Mouse (Mus musculus): ENCODE results near the gene Megf6.
A peak's percentile ranks its signal among the peaks of the same experiment; 100 is the strongest.

Megf6 gene

DNA sequence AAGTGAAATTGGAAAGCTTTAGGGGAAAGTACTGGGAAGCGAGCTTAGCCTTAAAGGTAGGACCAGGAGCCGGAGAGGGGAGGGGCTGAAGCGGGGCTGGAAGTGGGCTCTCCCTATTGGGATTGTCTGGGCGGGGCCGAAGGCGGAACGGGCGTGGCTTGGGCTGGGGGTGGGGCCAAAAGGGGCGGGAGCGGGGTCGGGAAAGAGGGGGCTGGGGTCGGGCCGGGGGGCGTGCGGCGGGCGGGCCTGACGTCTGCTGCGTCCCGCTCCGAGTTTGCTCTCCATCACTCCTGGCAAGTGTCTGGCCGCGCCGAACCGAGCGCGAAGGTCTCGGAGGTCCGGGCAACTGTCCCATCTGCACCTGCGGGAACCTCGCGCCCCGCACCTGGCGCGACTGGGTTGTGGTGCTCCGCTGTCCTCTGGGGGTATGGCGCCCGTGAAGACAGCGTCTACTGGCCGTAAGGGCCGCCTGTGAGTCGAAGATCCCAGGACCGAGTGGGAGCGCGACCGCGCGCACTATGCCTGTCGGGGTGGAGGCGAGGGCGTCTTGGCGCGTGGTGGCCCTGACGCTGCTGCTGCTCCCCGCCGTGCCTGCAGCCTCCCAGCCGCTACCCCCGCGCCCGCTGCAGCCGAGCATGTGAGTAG, at the start of gene Megf6:
TSS of gene Megf6 (plus strand) at position 225 of the 645 bp plus-strand sequence.
- DNase-seq (ENCODE audit: low read depth, low spot score), result no peak

DNA sequence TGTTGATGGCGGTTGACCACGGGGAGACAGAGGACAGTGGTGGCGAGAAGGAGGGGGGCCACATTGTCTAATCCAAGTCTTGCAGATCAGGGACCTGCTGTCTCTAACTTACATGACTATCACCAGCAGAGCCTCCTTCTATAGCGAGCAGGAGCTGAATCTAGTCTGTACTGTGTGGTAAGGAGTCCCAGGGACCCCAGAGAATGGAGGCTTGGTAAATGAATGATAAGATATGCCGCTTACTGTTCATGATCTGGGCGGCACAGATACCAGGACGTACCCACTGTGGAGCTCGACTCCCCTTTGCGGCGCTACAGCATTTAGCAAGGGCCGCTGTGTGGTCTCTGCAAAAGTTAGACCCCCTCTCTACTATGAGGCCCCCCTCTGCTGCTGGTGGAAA, 48.7 kb upstream of the Megf6 start:
- no peak for DNase-seq (ENCODE audit: low read depth, low spot score)

DNA sequence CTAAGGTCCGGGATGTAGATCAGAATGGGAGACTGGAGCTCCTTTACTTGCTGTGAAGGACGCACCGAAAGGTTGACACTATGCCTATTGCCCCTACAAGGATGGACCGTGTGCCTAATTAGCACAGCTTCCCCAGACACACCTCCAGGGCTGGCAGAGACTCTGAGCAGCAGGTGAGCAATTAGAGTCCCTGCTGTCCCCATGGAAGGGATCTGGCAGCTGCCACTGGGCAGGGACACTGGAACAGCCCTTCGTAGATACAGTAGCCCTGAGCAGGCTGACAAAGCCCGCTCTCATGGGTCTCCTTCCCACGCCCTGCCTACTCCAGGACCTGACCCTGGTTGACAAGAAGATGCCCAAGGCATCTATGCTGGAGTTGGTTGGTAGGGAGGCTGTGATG, 48.2 kb upstream of the Megf6 start:
- DNase-seq (ENCODE audit: low read depth, low spot score), result no peak

DNA sequence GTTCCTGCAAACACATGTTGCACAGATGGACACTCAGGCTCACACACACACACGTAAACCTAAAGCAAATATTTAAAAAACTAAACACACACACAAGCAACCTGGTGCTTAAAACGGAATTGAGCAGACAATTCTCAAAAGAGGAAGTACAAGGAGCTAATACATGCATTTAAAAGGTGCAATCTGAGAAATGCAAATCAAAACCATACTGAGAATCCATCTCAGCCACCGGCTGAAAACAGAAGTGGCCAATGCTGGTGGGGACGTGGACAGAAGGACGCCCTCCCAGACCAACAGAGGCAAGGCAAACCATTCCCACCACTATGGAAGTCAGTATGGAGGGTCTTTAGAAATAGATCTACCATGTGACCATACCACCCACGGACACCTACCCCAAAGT, 47.0 kb upstream of the Megf6 start:
- DNase-seq (ENCODE audit: low read depth, low spot score), result no peak

DNA sequence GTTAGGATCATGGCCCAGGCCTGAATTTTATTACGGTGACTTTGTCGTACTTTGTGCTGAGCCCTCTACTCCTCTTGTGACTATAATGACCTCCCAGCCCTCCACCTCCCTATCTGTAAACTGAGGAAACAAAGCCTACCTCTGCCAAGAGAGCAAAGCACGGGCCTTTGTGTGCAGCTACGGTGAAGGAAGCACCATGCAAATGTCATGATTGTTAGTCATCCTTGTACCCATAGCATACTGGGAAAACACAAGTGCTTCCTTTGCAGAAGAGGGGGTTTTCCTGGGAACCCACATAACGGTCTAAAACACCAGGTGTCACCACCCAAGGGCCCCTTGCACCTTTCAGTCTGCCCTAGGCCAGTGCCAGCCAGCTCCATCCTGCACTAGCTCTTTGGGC, 45.3 kb upstream of the Megf6 start:
- no peak for DNase-seq (ENCODE audit: low read depth, low spot score)

DNA sequence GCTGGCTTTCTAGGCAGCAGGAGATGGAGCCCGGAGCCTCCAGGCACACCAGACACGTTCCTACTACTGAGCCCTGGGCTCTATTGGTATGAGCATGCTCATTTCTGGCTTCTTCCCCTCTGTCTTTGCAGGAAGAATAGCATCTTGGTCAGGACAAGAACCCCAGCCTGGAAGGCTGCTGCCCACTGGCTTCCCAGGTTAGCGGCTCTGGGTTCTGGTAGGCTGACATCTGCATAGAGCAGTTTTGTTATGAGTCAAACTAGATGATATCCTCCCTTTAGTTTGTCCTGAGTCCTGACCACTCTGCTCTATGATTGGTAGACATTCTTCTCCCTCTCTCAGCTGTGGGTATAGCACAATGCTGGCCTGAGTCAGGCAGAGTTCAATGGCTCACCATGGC, 43.3 kb upstream of the Megf6 start:
- no peak for DNase-seq (ENCODE audit: low read depth, low spot score)

DNA sequence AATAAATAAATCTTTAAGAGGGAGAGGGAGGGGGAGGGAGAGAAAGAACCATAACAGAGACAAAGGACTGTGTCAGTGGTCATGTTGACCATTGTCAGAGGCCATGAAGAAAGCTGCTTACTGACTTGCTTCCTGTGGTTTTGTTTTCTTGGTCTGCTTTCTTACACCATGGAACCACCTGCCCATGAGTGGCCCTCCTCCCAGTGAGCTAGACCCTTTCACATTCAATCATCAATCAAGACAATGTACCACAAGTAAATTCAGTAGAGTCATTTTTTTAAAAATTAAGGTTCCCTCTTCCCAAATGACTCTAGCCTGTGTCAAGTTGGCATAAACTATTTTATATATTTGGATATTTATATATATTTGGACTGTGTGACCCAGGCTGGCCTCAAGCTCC, 40.6 kb upstream of the Megf6 start:
- DNase-seq (ENCODE audit: low read depth, low spot score), result no peak

DNA sequence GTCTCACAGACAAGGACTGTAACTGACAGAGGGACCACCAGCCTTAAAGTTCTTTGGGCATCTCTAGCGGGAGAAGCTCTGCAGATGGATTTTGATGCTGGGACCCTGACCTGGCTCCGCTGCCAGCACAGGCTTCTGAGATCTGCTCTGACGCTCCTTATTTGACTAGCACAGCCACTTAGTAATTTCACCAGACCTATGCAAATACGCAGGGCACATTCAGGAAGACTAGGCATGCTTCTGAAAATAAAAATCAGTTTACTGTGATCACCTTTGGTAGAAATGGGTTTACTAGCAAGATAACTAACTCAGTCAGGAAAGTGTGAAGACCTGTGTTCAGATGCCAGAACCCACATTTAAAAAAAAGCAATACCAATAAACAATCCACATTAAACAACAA, 38.6 kb upstream of the Megf6 start:
- no peak for DNase-seq (ENCODE audit: low read depth, low spot score)

DNA sequence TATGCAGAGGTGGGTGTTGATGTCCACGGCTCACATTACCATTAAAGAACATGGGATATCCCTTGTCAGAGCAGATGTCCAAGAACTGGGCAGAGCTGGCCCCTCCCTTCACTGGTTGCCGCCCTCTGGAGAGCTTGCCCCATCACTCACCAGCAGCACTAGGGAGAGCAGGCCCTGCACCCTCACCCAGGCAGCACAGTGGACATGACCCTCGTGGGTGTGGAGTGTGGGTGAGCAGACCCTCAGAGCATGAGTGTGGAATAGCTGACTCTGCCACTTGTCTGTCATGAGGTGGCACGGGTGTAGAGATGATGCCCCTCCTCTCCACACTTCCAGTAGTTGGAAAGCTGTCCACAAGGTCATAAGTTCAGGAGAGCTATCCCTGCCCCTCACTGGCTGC, 35.7 kb upstream of the Megf6 start:
- DNase-seq (ENCODE audit: low read depth, low spot score), result no peak

DNA sequence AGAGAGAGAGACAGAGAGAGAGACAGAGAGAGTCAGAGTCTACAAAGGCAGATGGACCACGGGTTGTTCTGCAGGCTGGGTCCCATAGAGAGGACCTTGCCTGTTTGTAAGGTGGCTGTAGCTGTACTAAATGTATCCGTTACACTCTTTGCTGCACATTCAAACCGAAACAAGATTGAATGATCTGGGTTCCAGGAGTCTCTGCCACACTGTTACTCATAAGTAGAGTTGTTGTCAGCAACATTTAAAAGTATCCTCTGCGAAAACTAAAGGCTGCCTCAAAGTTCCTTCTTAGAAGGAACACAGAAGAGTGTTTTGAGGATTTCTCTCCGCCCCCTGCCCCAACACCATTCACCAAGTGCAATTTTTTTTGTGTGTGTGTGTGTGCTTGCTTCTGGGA, 33.4 kb upstream of the Megf6 start:
- no peak for DNase-seq (ENCODE audit: low read depth, low spot score)

DNA sequence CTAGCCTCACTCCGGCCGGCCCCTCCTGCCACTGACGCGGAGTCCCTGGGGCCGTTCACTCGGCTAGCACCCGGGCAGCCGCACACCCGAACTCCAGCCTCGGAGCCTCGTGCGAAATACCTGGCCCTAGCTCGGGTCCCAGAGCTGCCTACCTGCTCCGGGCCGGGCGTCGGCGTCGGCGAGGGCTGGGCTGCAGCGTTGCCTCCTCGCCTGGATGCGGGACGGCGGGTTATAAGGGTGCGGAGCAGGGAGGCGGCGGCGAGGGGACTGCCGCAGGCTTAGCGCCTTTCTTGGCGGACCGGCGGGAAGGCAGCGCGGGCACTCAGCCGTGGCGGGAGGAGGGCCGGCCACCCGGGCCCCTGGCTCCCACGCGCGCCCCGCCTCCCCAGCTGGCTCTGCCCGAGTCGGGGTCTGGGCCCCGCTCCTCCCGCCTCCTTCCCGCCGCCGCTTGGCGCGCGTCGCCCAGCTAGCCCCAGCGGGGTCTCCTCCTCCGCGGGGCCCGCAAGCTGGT, 30.8 kb upstream of the Megf6 start:
- no peak for DNase-seq (ENCODE audit: low read depth, low spot score)

DNA sequence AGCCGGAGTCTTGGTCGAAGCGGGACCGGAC, 30.5 kb upstream of the Megf6 start, which contains the start of gene Trp73:
TSS of gene Trp73 (minus strand) at position 27 of the 31 bp plus-strand sequence.
- DNase-seq (ENCODE audit: low read depth, low spot score), result no peak

DNA sequence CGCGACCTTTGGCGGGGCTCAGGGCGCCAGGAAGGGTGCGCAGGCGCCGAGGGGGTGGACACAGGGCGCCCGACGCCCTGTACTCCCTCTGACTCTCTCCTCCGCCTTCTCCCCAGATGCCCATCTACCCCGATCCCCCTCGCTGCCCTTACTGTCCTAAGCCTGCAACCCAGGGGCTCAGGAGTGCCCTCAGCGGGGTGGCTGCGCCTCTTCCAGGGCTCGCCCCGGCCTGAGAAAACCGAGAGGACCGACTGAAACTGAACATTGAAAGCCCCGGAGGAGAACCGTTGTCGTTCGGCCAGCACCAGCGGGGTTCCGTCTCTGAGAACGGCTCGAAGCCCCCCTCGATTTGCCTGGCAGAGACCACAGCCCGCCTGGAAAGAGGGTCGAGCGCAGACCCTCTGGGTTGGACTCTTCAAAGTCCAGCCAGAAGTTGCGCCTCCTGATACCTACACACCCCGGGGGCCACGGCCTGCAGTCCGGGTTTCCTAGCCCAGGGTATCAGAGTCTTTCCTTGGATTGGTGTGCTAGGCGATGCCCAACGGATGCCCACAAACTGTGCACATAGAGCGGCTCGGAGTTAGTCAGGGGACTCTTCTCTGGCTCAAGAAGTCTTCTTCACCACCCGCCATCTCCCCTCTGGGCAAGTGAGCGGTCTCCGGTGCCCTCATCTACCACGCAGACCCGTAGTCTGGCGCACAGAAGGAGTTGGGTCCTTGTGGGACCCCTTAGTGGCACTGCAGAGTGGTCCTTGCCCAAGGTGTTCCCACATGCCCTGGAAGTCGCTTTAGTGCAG, 30.1 kb upstream of the Megf6 start:
- no peak for DNase-seq (ENCODE audit: low read depth, low spot score)

DNA sequence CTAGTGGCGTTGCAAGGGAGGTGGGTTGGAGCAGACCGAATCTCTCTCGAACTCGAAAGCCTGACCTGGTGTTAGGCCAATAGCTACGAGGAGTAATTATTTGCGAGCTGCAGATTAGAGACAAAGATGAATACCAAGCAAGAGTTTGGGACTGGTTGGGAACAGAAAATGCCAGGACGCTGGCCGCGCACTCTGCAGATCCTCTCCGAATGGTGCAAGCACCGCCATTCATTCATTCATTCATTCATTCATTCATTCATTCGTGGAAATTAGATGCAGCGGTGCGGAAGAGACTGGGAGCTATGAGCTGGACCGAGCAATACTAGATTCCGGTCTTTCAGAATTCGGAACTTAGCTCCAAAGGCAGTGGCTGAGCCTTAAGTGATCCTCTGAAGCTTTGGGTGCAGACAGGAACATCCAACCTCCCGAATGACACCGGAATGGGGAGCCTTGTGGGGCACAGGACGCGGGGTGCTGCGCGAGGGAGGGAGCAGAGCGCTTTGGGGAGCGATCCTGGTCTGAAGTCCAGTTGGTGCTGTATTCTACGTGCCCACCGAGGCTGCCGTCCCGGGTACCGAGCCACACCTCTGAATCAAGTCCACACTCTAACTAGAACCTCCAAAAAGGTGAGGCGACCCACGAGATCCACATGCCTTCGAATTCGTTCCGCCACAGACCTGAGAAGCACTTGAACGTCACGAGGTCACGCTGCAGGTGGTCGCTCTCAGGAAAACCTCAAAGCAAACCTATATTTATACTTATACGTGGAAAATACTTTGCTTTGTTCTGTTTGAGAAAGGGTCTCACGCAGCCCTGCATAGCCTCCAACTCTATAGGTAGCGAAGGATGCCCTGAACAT, 29.3 kb upstream of the Megf6 start:
- no peak for DNase-seq (ENCODE audit: low read depth, low spot score)

DNA sequence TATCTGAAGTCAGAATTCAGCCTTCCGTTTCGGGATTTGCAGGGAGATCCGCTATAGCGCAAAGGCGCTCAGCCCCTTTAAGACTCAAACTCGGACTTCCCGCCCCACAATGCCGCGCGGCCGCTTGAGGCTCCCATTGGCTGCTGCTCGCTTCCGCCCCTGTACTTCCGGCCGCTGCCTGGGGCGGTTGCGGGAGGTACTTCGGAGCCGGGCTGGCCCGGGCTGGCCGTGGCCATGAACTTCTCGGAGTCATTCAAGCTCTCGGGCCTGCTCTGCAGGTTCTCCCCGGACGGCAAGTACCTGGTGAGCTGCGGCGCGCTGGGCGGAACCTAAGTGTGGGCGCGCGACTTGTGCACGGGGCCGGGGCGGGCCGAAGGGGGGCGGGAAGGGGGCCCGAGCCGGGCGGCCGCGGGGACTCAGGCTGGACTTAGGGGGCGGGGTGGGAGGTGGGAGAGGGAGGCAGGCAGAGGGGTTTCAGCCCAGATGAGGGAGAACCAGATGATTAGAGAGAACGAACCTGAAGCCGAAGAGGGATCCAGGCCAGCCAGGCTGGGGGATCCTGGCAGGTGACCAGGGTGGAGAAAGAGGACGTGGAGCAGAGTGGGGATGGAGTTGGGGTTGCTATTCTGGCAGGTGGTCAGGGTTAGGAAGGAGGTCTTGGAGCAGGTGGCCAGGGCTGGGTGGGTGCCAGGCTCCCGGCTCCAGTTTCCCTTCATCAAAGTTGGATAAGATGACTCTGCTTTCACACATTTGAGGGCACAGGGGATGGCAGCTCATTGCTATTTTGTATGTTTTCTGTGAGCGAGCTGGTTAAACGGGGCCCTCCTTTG, 28.1 kb upstream of the Megf6 start, which contains the start of gene Wrap73:
TSS of gene Wrap73 (plus strand) at position 162 of the 830 bp plus-strand sequence.
- DNase-seq (ENCODE audit: low read depth, low spot score), result peak; percentile 85

DNA sequence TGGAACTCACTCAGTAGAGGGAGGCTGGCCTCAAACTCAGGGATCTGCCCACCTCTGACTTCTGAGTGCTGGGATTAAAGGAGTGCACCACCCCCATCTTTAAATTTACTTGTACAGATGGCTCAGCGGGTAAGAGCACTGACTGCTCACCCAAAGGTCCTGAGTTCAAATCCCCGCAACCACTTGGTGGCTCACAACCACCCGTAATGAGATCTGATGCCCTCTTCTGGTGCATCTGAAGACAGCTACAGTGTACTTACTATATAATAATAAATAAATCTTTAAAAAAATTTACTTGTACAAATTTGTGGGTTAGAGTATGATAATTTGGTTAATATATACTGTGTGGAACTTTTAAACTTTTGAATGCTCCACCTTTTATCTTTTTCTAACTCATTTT, 25.8 kb upstream of the Megf6 start:
- no peak for DNase-seq (ENCODE audit: low read depth, low spot score)

DNA sequence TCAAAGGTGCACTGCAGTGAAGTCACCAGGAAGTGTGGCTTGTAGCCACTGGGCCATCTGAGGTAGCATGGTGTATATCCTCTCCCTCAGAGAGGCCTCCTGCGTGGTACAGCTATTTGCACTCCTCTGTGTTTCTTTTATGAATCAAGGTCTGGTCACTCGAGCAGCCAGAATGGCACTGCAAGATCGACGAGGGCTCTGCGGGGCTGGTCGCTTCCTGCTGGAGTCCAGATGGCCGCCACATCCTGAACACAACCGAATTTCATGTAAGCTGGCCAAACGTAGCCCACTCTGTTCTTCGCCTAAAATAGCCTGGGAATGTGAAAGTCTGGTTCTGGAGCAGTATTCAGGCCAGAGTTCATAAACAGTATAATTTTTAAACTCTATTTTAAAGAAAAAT, 24.2 kb upstream of the Megf6 start:
- DNase-seq (ENCODE audit: low read depth, low spot score), result no peak

DNA sequence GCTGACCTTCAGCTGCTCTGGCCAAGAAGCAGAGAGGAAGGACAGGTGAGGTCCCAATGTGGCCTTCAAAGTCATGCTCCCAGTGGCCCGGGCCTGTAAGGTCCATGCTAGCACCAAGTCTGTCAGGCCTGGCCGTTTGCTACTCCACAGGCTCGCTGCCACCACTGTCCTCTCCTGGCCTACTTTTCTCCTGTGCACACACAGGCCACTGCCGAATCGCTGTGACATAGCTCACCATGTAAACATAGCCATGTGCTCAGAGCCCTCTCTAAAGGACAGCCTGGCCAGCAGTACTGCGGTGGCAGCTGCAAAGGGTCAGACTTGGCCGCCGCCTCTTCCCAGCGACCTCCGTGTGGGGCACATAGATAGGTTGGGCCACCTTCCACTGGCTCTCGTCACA, 16.4 kb upstream of the Megf6 start:
- DNase-seq (ENCODE audit: low read depth, low spot score), result no peak

DNA sequence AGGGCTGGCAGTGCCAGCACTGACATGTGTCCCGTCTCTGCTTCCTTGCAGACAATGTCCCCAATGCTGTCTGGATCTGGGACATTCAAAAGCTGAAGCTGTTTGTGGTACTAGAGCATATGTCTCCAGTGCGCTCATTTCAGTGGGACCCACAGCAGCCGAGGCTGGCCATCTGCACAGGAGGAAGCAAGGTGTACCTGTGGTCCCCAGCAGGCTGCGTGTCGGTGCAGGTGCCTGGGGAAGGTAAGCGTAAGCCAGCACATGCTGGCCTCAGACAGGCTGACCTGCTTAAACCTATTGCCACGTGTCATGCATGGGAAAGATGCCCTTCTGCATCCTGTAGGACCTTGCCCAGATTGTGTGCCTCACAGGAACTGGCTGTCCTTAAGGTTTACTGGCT, 14.5 kb upstream of the Megf6 start:
- no peak for DNase-seq (ENCODE audit: low read depth, low spot score)

DNA sequence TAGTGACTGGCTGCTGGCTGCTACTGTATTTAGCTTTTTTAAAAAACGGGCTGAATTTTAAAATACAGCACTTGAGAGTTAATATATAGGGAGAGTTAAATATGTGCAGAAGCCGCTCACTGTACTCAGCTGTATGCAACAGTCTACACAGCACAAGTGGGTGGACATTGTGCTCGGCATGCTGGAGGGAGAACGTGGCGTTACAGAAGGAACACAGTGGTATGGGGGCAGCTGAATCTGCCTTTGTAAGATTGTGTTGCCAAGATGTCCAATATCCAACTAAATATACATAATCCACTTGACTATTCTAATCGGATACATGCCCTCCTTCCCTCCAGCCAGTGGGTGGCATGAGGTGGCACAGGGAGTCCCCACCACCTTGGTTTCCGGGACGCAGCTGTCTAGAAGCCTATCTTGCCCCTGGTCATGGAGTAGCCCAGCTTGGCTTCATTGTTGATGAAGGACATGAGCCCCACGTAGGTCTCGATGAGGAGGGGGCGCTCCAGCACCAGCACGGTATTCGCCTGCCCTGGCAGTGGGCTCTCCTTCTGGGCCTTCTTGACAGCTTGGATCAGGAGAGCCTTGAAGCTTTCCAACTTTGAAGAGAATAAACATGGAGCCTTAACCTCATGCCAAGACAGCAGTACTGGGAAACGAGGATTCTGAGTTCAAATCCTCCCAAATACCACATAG, 12.4 kb upstream of the Megf6 start:
- no peak for DNase-seq (ENCODE audit: low read depth, low spot score)

DNA sequence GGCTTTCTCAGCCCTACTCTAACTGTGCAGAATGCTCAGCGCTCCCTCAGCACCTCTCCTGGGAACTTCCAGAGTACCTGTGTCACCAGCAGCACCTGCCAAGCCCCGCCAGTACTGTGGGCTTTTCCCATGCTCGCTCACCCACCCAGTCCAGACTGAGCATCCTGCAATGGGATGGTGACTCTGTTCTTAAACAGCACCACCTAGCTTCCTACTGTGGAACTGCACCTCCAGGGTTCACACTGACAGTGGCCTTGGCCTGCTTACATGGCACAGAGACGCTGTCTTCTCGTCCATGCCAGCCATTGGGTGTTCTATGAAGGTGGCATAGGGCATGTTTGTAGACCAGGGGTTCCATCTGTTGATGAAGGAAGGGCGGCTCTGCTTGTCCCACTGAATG, 11.5 kb upstream of the Megf6 start:
- DNase-seq (ENCODE audit: low read depth, low spot score), result no peak

Measured in brain, embryonic 18.5 days (tissue).